15 mouse cellular contexts compared by ENCODE assay signal in the genomic region with DNA sequence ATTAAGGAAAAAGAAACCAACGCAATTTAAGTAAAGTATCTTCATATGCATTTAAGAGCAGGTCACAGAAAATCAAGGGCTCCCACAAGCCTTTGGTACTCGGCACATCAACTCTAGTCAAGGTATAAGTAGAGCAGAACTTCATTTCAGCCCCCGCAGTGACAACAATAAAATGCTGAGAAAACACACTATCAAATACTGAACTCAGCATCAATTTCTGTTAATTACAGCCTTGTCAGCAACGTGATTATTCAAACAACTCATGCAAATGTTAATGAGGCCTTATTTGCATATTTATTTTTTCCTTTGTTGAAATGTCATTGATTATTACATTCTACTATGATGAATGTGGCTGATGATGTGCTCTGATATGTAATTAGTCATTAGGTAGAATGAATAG.
DNase-seq lines count a peak whose midpoint lies in the region; ATAC-seq lines count a peak whose summit lies in the region.
"Had no signal": no experiment of that assay in that cellular context is flagged by ENCODE, and none has a peak within 500 bp of the region (broad histone marks: within the 10 kb centered on the region; RNA-seq: fewer than 3 reads in every experiment).

No protein-coding gene starts in this region.

- H3K9ac ChIP-seq in forebrain, embryonic 13.5 days = no peak overlapping the region
- H3K9ac ChIP-seq in forebrain, embryonic 11.5 days (ENCODE audit: low read length) = no peak overlapping the region
- H3K9ac ChIP-seq in midbrain, embryonic 13.5 days (replicated peaks) = no peak overlapping the region
- H3K9ac ChIP-seq in hindbrain, embryonic 11.5 days (ENCODE audit: low read depth, low read length) = no peak overlapping the region
- no peak overlapping the region for H3K9ac ChIP-seq in neural tube, embryonic 15.5 days (replicated peaks)
- H3K9ac ChIP-seq: embryonic facial prominence, embryonic 13.5 days; limb, embryonic 15.5 days; lung, embryonic 14.5 days had no signal

- no peaks in the 10 kb centered on the region for H3K9me3 ChIP-seq in forebrain, embryonic 13.5 days (replicated peaks)
- no peaks in the 10 kb centered on the region for H3K9me3 ChIP-seq in forebrain, embryonic 11.5 days (ENCODE audit: control insufficient read depth, low read length)
- H3K9me3 ChIP-seq in midbrain, embryonic 13.5 days = no peaks in the 10 kb centered on the region
- H3K9me3 ChIP-seq in midbrain, embryonic 10.5 days (replicated peaks) = no peaks in the 10 kb centered on the region
- no peaks in the 10 kb centered on the region for H3K9me3 ChIP-seq in hindbrain, embryonic 11.5 days (ENCODE audit: control insufficient read depth, low read length)
- H3K9me3 ChIP-seq in neural tube, embryonic 15.5 days (replicated peaks) = no peaks in the 10 kb centered on the region
- H3K9me3 ChIP-seq: embryonic facial prominence, embryonic 13.5 days; limb, embryonic 15.5 days; megakaryocyte, embryonic 14.5 days had no signal

- ATAC-seq in forebrain, embryonic 13.5 days = peak; percentile 63
- ATAC-seq in forebrain, embryonic 11.5 days (replicated peaks; ENCODE audit: low FRiP score) = no peak
- ATAC-seq in midbrain, embryonic 13.5 days = no peak
- no peak for ATAC-seq in hindbrain, embryonic 11.5 days (ENCODE audit: low FRiP score)
- no peak for ATAC-seq in neural tube, embryonic 15.5 days (ENCODE audit: low FRiP score)

- WGBS in forebrain, embryonic 13.5 days = 26% methylated on average over 4 of the region's 4 CpGs
- WGBS in forebrain, embryonic 11.5 days = 41% methylated on average over 4 of the region's 4 CpGs
- WGBS in midbrain, embryonic 13.5 days = 44% methylated on average over 4 of the region's 4 CpGs
- WGBS in midbrain, embryonic 10.5 days = 77% methylated on average over 4 of the region's 4 CpGs
- 58% methylated on average over 4 of the region's 4 CpGs for WGBS in hindbrain, embryonic 11.5 days
- 24% methylated on average over 4 of the region's 4 CpGs for WGBS in neural tube, embryonic 15.5 days

- H3K36me3 ChIP-seq in forebrain, embryonic 13.5 days (ENCODE audit: poor library complexity, severe bottlenecking) = no peaks in the 10 kb centered on the region
- no peaks in the 10 kb centered on the region for H3K36me3 ChIP-seq in forebrain, embryonic 11.5 days (ENCODE audit: control insufficient read depth, insufficient read depth, low read length)
- H3K36me3 ChIP-seq in midbrain, embryonic 13.5 days = no peaks in the 10 kb centered on the region
- peaks cover 6% of the 10 kb centered on the region for H3K36me3 ChIP-seq in midbrain, embryonic 10.5 days
- no peaks in the 10 kb centered on the region for H3K36me3 ChIP-seq in hindbrain, embryonic 11.5 days (ENCODE audit: control insufficient read depth, insufficient read depth, low read length)
- H3K36me3 ChIP-seq in neural tube, embryonic 15.5 days = no peaks in the 10 kb centered on the region
- H3K36me3 ChIP-seq: embryonic facial prominence, embryonic 13.5 days; limb, embryonic 15.5 days had no signal

- H3K4me2 ChIP-seq in forebrain, embryonic 13.5 days = peak overlapping the region; percentile 41
- H3K4me2 ChIP-seq in forebrain, embryonic 11.5 days (ENCODE audit: low read depth, low read length, severe bottlenecking) = no peak overlapping the region
- H3K4me2 ChIP-seq in midbrain, embryonic 13.5 days (replicated peaks) = no peak overlapping the region
- H3K4me2 ChIP-seq in hindbrain, embryonic 11.5 days (replicated peaks; ENCODE audit: low read depth, low read length) = no peak overlapping the region
- no peak overlapping the region for H3K4me2 ChIP-seq in neural tube, embryonic 15.5 days
- H3K4me2 ChIP-seq: embryonic facial prominence, embryonic 13.5 days; limb, embryonic 15.5 days; lung, embryonic 14.5 days had no signal

- H3K4me3 ChIP-seq in forebrain, embryonic 13.5 days = no peak overlapping the region
- no peak overlapping the region for H3K4me3 ChIP-seq in forebrain, embryonic 11.5 days (ENCODE audit: low read depth, low read length)
- H3K4me3 ChIP-seq in midbrain, embryonic 13.5 days (replicated peaks) = no peak overlapping the region
- H3K4me3 ChIP-seq in midbrain, embryonic 10.5 days = no peak overlapping the region
- no peak overlapping the region for H3K4me3 ChIP-seq in hindbrain, embryonic 11.5 days (ENCODE audit: low read depth, low read length)
- H3K4me3 ChIP-seq in neural tube, embryonic 15.5 days (replicated peaks) = no peak overlapping the region
- H3K4me3 ChIP-seq: embryonic facial prominence, embryonic 13.5 days; limb, embryonic 15.5 days; megakaryocyte, embryonic 14.5 days had no signal

- peak overlapping the region; percentile 48 for H3K27ac ChIP-seq in forebrain, embryonic 13.5 days
- no peak overlapping the region; the same call in 1 of the 2 replicates for H3K27ac ChIP-seq in forebrain, embryonic 11.5 days (ENCODE audit: low read depth, low read length)
- 0 out of 2 replicates have a peak overlapping the region, but pooled peaks have one; percentile 53 for H3K27ac ChIP-seq in midbrain, embryonic 13.5 days
- no peak overlapping the region for H3K27ac ChIP-seq in midbrain, embryonic 10.5 days (replicated peaks)
- H3K27ac ChIP-seq in hindbrain, embryonic 11.5 days (ENCODE audit: low read depth, low read length) = peak overlapping the region; percentile 74
- peak overlapping the region; percentile 76 for H3K27ac ChIP-seq in neural tube, embryonic 15.5 days (replicated peaks)
- H3K27ac ChIP-seq: embryonic facial prominence, embryonic 13.5 days; limb, embryonic 15.5 days had no signal

- no peak for DNase-seq in forebrain, embryonic 11.5 days (ENCODE audit: low spot score)
- no peak for DNase-seq in midbrain, embryonic 10.5 days (ENCODE audit: low spot score)
- peak; percentile 27 for DNase-seq in hindbrain, embryonic 11.5 days (ENCODE audit: low spot score)
- no peak for DNase-seq in yolk sac, embryonic 10.5 days (ENCODE audit: low spot score)
- no peak for DNase-seq in c-Kit-positive CD71-positive TER-119-positive erythroid progenitor cells, embryonic 14.5 days (ENCODE audit: low spot score)
- DNase-seq: adrenal gland, postnatal 36 days; right cerebral cortex, postnatal 14 days; thymus, adult 2 months had no signal

- no peaks in the 10 kb centered on the region for H3K27me3 ChIP-seq in forebrain, embryonic 13.5 days
- H3K27me3 ChIP-seq in forebrain, embryonic 11.5 days (ENCODE audit: control insufficient read depth, insufficient read depth, low read length) = no peaks in the 10 kb centered on the region
- no peaks in the 10 kb centered on the region for H3K27me3 ChIP-seq in midbrain, embryonic 13.5 days
- no peaks in the 10 kb centered on the region for H3K27me3 ChIP-seq in midbrain, embryonic 10.5 days (ENCODE audit: low read depth, poor library complexity, severe bottlenecking)
- no peaks in the 10 kb centered on the region for H3K27me3 ChIP-seq in hindbrain, embryonic 11.5 days (ENCODE audit: control insufficient read depth, insufficient read depth, low read length)
- no peaks in the 10 kb centered on the region for H3K27me3 ChIP-seq in neural tube, embryonic 15.5 days (replicated peaks)
- H3K27me3 ChIP-seq: embryonic facial prominence, embryonic 13.5 days; limb, embryonic 15.5 days; megakaryocyte, embryonic 14.5 days had no signal

- H3K4me1 ChIP-seq in forebrain, embryonic 13.5 days = peaks cover 45% of the 10 kb centered on the region
- H3K4me1 ChIP-seq in forebrain, embryonic 11.5 days (replicated peaks; ENCODE audit: control insufficient read depth, insufficient read depth, low read length) = peaks cover 12% of the 10 kb centered on the region; the same call in 1 of the 2 replicates
- H3K4me1 ChIP-seq in midbrain, embryonic 13.5 days (replicated peaks) = peaks cover 39% of the 10 kb centered on the region
- H3K4me1 ChIP-seq in midbrain, embryonic 10.5 days = peaks cover 37% of the 10 kb centered on the region
- peaks cover 5% of the 10 kb centered on the region; the same call in 1 of the 2 replicates for H3K4me1 ChIP-seq in hindbrain, embryonic 11.5 days (replicated peaks; ENCODE audit: control insufficient read depth, insufficient read depth, low read length)
- H3K4me1 ChIP-seq in neural tube, embryonic 15.5 days = peaks cover 31% of the 10 kb centered on the region

Comparison
In these comparisons a context has a peak if more than half of its experiments do, and no peak if none do; other contexts are left out.
1. H3K27ac ChIP-seq: peak in forebrain, embryonic 13.5 days (single experiment), midbrain, embryonic 13.5 days (single experiment), hindbrain, embryonic 11.5 days (single experiment) and neural tube, embryonic 15.5 days (single experiment); none in forebrain, embryonic 11.5 days (single experiment) and midbrain, embryonic 10.5 days (single experiment).